Mouse (Mus musculus): ENCODE data around the gene Hist1h3c.

- TF ChIP-seq CTCF (conservative IDR thresholded peaks at IDR 0.05; ENCODE audit: low read length) (peak; percentile 91), NANOG (IDR thresholded peaks at IDR 0.05; ENCODE audit: borderline replicate concordance, low read length) (no peak), POU5F1 (IDR thresholded peaks at IDR 0.05; ENCODE audit: borderline replicate concordance, low read length) (no peak)
These were observed 47.7 kb downstream of the Hist1h3c start for GRCm38 (mm10) chr13:23697491-23698299.

Data from E14TG2a.4 (cell line).